Mouse (Mus musculus): Measurements from ENCODE around the gene Calcoco2.

- TF ChIP-seq CTCF (IDR thresholded peaks at IDR 0.05; ENCODE audit: low read depth), result no peak
- no peak for TF ChIP-seq EP300 (IDR thresholded peaks at IDR 0.05; ENCODE audit: low read depth)
These were observed 3.7 kb upstream of the Calcoco2 start for GRCm38 (mm10) chr11:96115416-96115815.

Measured in liver, postnatal 0 days (tissue).